Mouse (Mus musculus) stomach, postnatal 0 days (tissue): ENCODE results near the gene Zfp853.

Experiments
- CTCF ChIP-seq: IDR thresholded peaks from 2 replicates; pipeline ENCODE4 v1.5.1; 2016; ENCODE audit warnings: antibody characterized with exemption, low read depth, mild to moderate bottlenecking, moderate library complexity
- EP300 ChIP-seq: optimal IDR thresholded peaks from 2 replicates; pipeline ENCODE3; 2016; ENCODE audit warnings: antibody characterized with exemption

GRCm38 (mm10) chr5:143297986-143298385 is 4.6 kb upstream of the Zfp853 start:
- TF ChIP-seq CTCF (no peak), EP300 (no peak)
